Mouse (Mus musculus): Measurements from ENCODE around the gene Rnf152. TPM values are rescaled to one million over a fixed set of nuclear protein-coding genes. Genes with fewer than 3 reads are reported as not detected.

Gene Rnf152
- polyA plus RNA-seq, 1 experiment from 2014 or later: 0.91 TPM

DNA sequence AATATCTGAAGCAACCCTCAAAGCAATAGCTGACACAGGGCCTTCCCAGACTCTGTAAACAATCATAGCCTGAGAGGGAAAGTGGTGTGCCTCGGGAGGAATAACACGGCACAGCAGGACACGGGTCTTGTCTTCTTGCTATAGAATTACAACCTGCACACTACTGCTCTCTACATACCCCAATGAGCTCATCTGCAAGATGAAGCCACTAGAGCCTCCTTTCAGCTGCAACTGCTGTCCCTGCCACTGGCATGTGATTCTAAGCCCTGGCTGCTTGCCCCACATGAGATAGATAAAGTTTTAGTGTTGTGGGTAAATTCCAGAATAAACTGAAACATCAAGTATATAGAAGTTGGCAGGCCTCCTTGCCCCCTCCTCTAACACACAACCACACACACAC lies 75.2 kb downstream of the Rnf152 start:
- Histone ChIP-seq H3K27ac (ENCODE audit: low read length) (no peak overlapping the region), H3K4me3 (ENCODE audit: low read length) (no peak overlapping the region), H3K4me2 (replicated peaks; ENCODE audit: low read depth, low read length) (no peak overlapping the region), H3K4me1 (ENCODE audit: insufficient read depth, low read length) (no peaks in the 10 kb centered on the region), H3K36me3 (ENCODE audit: insufficient read depth, low read length) (no peaks in the 10 kb centered on the region), H3K9me3 (ENCODE audit: low read length) (no peaks in the 10 kb centered on the region), H3K27me3 (ENCODE audit: insufficient read depth, low read length) (no peaks in the 10 kb centered on the region), H3K9ac (replicated peaks; ENCODE audit: low read length) (no peak overlapping the region)
- peak; percentile 75; the same call in 1 of the 2 replicates for ATAC-seq (ENCODE audit: low FRiP score, low TSS enrichment)
- WGBS: 17% methylated on average over 3 of the region's 3 CpGs

DNA sequence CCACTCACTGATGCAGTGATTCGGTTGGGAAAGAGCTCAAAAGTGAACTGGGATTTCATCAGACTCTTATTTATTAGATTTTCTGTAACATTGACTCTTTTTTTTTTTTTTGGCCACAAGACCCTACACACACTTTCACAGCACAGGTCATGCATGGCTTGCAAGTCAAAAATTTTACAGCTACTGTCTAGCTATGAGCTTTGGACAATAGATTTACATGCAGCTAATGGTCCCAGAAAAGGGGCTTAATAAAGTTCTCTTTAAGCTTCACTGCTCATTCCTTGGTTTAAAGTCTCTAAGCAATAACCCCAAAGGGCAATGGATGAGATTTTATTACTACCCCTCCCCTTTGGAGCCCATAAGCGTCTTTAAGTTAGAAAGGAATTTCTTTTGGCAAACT lies 76.3 kb downstream of the Rnf152 start:
- Histone ChIP-seq H3K36me3 (ENCODE audit: insufficient read depth, low read length) (no peaks in the 10 kb centered on the region), H3K4me2 (replicated peaks; ENCODE audit: low read depth, low read length) (no peak overlapping the region), H3K27me3 (ENCODE audit: insufficient read depth, low read length) (no peaks in the 10 kb centered on the region), H3K27ac (ENCODE audit: low read length) (no peak overlapping the region), H3K4me1 (ENCODE audit: insufficient read depth, low read length) (no peaks in the 10 kb centered on the region), H3K9ac (replicated peaks; ENCODE audit: low read length) (no peak overlapping the region), H3K9me3 (ENCODE audit: low read length) (no peaks in the 10 kb centered on the region), H3K4me3 (ENCODE audit: low read length) (no peak overlapping the region)
- 0 out of 2 replicates have a peak, but pooled peaks have one; percentile 58 for ATAC-seq (ENCODE audit: low FRiP score, low TSS enrichment)
- WGBS: 33% methylated on average over 2 of the region's 2 CpGs

DNA sequence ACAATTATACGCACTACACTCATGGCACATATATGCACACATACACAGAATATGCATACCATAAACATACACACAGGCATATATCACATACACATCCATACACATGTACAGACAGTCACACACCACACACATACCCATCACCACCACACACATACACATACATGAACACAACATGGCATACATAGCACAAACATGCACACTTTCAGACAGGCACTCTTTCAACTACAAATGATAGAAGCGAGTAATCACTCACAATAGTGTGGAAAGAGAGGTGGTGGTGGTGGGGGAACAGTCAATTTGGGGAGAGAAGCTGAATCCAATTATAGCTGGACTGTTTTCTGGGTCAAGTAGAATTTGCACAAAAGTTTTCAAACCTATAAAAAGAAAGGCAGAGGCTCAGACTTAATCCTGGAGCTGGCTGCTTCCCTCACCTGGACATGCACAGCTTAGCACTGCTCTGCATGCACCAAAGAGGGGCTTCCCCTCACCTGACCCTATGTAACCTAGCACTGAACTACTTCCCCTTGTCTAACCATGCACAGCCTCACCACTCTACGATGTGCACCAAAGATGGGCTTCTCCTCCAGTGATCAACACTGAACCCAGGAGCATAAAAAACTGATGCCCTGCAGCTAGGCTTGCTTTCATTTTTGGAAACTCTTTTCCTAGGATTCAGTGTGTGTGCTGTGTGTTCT lies 81.9 kb downstream of the Rnf152 start:
- Histone ChIP-seq H3K36me3 (ENCODE audit: insufficient read depth, low read length) (no peaks in the 10 kb centered on the region), H3K9me3 (ENCODE audit: low read length) (no peaks in the 10 kb centered on the region), H3K4me3 (ENCODE audit: low read length) (no peak overlapping the region), H3K4me2 (replicated peaks; ENCODE audit: low read depth, low read length) (no peak overlapping the region), H3K9ac (replicated peaks; ENCODE audit: low read length) (no peak overlapping the region), H3K27ac (ENCODE audit: low read length) (no peak overlapping the region), H3K4me1 (ENCODE audit: insufficient read depth, low read length) (no peaks in the 10 kb centered on the region), H3K27me3 (ENCODE audit: insufficient read depth, low read length) (no peaks in the 10 kb centered on the region)
- WGBS: 79% methylated on average over 3 of the region's 3 CpGs
- no peak for ATAC-seq (ENCODE audit: low FRiP score, low TSS enrichment)

DNA sequence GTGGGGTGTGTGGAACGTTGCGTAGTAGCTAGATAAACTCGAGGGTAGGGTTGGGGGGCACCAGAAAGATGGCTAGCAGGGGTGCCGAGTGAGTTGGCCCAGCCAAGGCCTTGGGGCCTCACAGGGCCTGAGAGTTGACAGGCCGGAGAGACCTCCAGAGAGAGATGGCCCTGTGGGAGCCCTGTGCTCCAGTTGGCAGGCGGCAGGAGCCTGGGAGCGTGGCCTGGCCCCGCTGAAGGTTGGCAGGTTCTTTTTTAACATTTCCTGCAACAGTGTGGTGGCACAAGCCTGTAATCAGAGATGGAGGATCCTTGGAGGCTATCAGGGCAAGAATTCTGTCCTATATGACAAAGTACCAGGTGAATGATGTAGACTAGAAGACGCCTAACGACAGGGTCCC lies 85.4 kb downstream of the Rnf152 start:
- Histone ChIP-seq H3K4me2 (replicated peaks; ENCODE audit: low read depth, low read length) (no peak overlapping the region), H3K36me3 (ENCODE audit: insufficient read depth, low read length) (no peaks in the 10 kb centered on the region), H3K27ac (ENCODE audit: low read length) (no peak overlapping the region), H3K9ac (replicated peaks; ENCODE audit: low read length) (no peak overlapping the region), H3K4me1 (ENCODE audit: insufficient read depth, low read length) (no peaks in the 10 kb centered on the region), H3K27me3 (ENCODE audit: insufficient read depth, low read length) (no peaks in the 10 kb centered on the region), H3K9me3 (ENCODE audit: low read length) (no peaks in the 10 kb centered on the region), H3K4me3 (ENCODE audit: low read length) (no peak overlapping the region)
- ATAC-seq (ENCODE audit: low FRiP score, low TSS enrichment): no peak
- WGBS: 90% methylated on average over 10 of the region's 10 CpGs

DNA sequence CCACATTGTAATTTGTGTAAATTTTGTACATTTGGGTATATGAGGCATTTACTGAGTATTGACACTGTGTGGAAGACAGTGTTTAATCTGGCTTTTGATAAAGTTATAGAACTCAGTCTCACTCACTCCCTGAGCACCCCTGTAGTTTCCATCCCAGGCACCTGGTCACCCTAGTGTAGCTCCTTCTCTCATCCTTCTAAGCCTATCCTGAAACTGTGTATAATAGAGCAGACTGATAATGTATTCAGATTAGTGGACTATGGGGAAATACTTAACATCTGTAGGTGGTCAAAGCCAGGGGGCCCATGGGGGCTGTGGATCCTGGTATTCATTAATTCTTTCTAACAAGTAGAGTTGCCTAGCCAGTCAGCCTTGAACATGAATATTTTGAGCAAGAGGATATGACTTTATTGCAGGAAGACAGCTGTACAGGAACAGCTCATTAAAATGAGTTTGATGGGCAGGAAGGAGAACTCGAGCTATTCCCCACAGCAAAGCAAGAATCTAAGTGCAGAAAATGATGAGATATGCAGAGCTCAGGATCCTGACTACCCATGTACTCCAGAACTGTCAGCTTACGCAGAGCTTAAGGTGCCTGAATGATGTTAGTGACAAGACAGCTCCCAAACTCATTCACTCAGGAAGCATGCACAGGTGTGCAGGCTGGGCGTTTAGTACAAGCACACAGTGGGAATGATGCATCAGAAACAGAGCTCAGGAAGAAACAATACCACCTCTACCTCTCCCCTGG lies 93.1 kb downstream of the Rnf152 start:
- 61% methylated on average over 3 of the region's 3 CpGs for WGBS
- no peak overlapping the region for H3K27ac ChIP-seq (ENCODE audit: low read length)
- no peaks in the 10 kb centered on the region for H3K4me1 ChIP-seq (ENCODE audit: insufficient read depth, low read length)
- no peak for ATAC-seq (ENCODE audit: low FRiP score, low TSS enrichment)
- no peak overlapping the region for H3K9ac ChIP-seq (replicated peaks; ENCODE audit: low read length)
- no peaks in the 10 kb centered on the region for H3K9me3 ChIP-seq (ENCODE audit: low read length)
- no peaks in the 10 kb centered on the region for H3K27me3 ChIP-seq (ENCODE audit: insufficient read depth, low read length)
- H3K4me2 ChIP-seq (replicated peaks; ENCODE audit: low read depth, low read length): no peak overlapping the region
- H3K4me3 ChIP-seq (ENCODE audit: low read length): no peak overlapping the region
- no peaks in the 10 kb centered on the region for H3K36me3 ChIP-seq (ENCODE audit: insufficient read depth, low read length)

DNA sequence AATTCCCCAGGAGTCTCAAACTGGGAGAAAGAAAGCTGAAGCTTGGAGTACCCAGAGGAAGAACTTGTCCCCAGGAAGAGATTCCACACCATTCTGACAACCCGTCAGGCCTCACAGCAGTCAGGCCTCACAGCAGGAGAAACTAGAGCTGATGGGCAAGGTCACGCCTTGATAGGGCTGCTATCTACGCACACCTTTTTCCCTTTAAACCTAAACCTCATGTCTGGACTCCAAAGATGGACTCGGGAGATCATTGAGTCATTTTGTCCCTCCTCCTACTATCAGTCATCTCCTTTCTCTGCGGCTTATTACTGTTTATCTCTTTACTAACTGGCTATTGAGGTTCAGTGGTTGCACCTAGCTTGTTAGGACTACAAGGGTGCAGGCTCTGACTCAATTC lies 96.3 kb downstream of the Rnf152 start:
- WGBS: 89% methylated on average over 5 of the region's 5 CpGs
- Histone ChIP-seq H3K9me3 (ENCODE audit: low read length) (no peaks in the 10 kb centered on the region), H3K4me1 (ENCODE audit: insufficient read depth, low read length) (no peaks in the 10 kb centered on the region), H3K4me2 (replicated peaks; ENCODE audit: low read depth, low read length) (no peak overlapping the region), H3K27ac (ENCODE audit: low read length) (no peak overlapping the region), H3K36me3 (ENCODE audit: insufficient read depth, low read length) (no peaks in the 10 kb centered on the region), H3K27me3 (ENCODE audit: insufficient read depth, low read length) (no peaks in the 10 kb centered on the region), H3K9ac (replicated peaks; ENCODE audit: low read length) (no peak overlapping the region), H3K4me3 (ENCODE audit: low read length) (no peak overlapping the region)
- no peak for ATAC-seq (ENCODE audit: low FRiP score, low TSS enrichment)

DNA sequence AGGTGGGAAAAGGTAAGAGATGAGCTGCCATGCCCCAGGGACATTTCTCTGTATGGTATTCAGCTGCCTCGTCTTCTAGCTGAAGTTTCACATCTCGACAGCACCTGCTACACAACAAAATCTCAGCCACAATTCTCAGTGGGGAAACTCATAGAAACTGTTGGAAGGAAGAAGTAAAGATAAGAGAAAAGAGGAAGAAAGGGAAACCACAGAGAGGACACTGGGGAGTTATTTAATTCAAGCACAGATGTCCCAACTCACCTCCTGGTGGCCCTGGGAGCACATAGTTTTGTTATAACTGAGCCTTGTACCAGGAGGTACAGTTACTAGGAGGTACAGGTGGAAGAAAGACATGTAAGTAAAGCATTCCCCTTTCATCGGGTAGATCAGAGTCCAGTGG lies 99.3 kb downstream of the Rnf152 start:
- Histone ChIP-seq H3K36me3 (ENCODE audit: insufficient read depth, low read length) (no peaks in the 10 kb centered on the region), H3K27ac (ENCODE audit: low read length) (no peak overlapping the region), H3K4me1 (ENCODE audit: insufficient read depth, low read length) (no peaks in the 10 kb centered on the region), H3K4me3 (ENCODE audit: low read length) (no peak overlapping the region), H3K4me2 (replicated peaks; ENCODE audit: low read depth, low read length) (no peak overlapping the region), H3K9ac (replicated peaks; ENCODE audit: low read length) (no peak overlapping the region), H3K27me3 (ENCODE audit: insufficient read depth, low read length) (no peaks in the 10 kb centered on the region), H3K9me3 (ENCODE audit: low read length) (no peaks in the 10 kb centered on the region)
- 83% methylated on average over 3 of the region's 3 CpGs for WGBS
- no peak for ATAC-seq (ENCODE audit: low FRiP score, low TSS enrichment)

DNA sequence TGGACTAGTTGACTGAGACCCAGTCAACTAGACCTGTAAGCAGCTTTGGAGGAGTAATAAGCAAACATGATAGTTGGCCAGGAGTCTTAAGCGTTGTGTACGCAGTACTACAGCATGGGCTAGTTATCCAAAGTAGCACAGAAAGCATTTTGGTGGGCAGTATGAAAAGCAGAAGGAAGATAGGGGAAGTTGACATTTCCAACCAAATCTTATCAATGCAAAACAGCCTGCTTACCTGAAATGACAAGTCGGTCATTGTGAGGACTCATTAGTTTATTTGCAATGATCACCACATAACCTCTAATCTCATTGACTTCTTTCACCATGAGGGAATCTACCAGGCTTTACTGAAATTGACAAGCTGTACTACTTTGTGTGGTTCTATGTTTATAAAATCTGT lies 107.3 kb downstream of the Rnf152 start:
- ATAC-seq (ENCODE audit: low FRiP score, low TSS enrichment): no peak
- Histone ChIP-seq H3K4me1 (ENCODE audit: insufficient read depth, low read length) (no peaks in the 10 kb centered on the region), H3K27ac (ENCODE audit: low read length) (no peak overlapping the region), H3K27me3 (ENCODE audit: insufficient read depth, low read length) (no peaks in the 10 kb centered on the region), H3K9me3 (ENCODE audit: low read length) (no peaks in the 10 kb centered on the region), H3K9ac (replicated peaks; ENCODE audit: low read length) (no peak overlapping the region), H3K4me2 (replicated peaks; ENCODE audit: low read depth, low read length) (no peak overlapping the region), H3K4me3 (ENCODE audit: low read length) (no peak overlapping the region), H3K36me3 (ENCODE audit: insufficient read depth, low read length) (no peaks in the 10 kb centered on the region)
- WGBS: 89% methylated on average over 3 of the region's 3 CpGs

DNA sequence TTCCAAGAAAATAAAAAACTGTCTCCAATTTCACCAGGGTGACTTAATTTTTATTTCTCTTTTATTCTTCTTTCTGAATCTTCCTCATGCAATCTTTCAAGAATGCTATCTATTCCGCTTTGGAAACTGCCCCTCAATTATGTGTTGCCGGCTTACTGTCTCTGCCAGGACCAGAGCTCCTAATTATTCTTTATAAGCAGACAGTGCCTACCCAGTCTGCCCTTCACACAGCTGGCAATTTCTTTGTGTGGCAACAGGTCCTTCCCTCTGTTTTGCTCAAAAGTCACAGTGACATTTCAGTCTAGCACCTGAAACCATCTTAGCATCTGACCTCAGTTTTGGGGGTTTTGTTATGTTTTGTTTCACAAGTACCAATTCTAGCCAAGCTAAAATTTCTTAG lies 109.9 kb downstream of the Rnf152 start:
- no peaks in the 10 kb centered on the region for H3K4me1 ChIP-seq (ENCODE audit: insufficient read depth, low read length)
- no peak for ATAC-seq (ENCODE audit: low FRiP score, low TSS enrichment)
- 80% methylated on average over 2 of the region's 2 CpGs for WGBS
- H3K36me3 ChIP-seq (ENCODE audit: insufficient read depth, low read length): no peaks in the 10 kb centered on the region
- H3K4me2 ChIP-seq (replicated peaks; ENCODE audit: low read depth, low read length): no peak overlapping the region
- no peak overlapping the region for H3K9ac ChIP-seq (replicated peaks; ENCODE audit: low read length)
- no peak overlapping the region for H3K27ac ChIP-seq (ENCODE audit: low read length)
- no peaks in the 10 kb centered on the region for H3K27me3 ChIP-seq (ENCODE audit: insufficient read depth, low read length)
- no peaks in the 10 kb centered on the region for H3K9me3 ChIP-seq (ENCODE audit: low read length)
- H3K4me3 ChIP-seq (ENCODE audit: low read length): no peak overlapping the region

DNA sequence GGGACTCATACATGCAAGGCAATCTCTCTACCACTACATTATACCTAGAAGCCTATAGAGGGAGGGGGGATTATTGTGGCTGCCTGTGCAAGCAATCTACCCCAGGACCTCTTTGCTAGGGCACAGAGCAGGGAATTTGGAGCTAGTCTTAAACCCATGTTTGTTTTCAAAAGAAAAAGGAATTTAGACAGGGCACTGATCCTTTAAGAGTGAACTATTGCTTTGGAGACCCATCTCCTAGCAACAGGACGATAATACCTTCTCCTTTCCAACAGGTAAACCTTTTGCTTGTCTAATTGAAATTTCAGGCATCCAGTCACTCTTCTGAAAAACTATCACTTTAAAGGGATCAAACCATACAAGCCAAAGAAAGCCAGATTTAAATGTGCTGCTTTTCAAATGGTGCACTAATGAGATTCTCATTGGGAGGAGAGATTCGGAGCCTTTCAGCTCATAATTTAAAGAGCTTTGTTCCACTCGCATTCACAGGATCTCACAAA lies 110.4 kb downstream of the Rnf152 start:
- H3K36me3 ChIP-seq (ENCODE audit: insufficient read depth, low read length): no peaks in the 10 kb centered on the region
- H3K27ac ChIP-seq (ENCODE audit: low read length): no peak overlapping the region
- 31% methylated on average over 3 of the region's 3 CpGs for WGBS
- H3K4me2 ChIP-seq (replicated peaks; ENCODE audit: low read depth, low read length): no peak overlapping the region
- no peaks in the 10 kb centered on the region for H3K27me3 ChIP-seq (ENCODE audit: insufficient read depth, low read length)
- no peak overlapping the region for H3K4me3 ChIP-seq (ENCODE audit: low read length)
- no peak for ATAC-seq (ENCODE audit: low FRiP score, low TSS enrichment)
- H3K9ac ChIP-seq (replicated peaks; ENCODE audit: low read length): no peak overlapping the region
- no peaks in the 10 kb centered on the region for H3K4me1 ChIP-seq (ENCODE audit: insufficient read depth, low read length)
- no peaks in the 10 kb centered on the region for H3K9me3 ChIP-seq (ENCODE audit: low read length)

Measured in kidney, embryonic 16.5 days (tissue).